Mouse (Mus musculus): ENCODE results near the gene Rai14. TPM values are rescaled to one million over a fixed set of nuclear protein-coding genes. Genes with fewer than 3 reads are reported as not detected.

Rai14 gene
- polyA plus RNA-seq, 1 experiment from 2014 or later: 75.0 TPM

DNA sequence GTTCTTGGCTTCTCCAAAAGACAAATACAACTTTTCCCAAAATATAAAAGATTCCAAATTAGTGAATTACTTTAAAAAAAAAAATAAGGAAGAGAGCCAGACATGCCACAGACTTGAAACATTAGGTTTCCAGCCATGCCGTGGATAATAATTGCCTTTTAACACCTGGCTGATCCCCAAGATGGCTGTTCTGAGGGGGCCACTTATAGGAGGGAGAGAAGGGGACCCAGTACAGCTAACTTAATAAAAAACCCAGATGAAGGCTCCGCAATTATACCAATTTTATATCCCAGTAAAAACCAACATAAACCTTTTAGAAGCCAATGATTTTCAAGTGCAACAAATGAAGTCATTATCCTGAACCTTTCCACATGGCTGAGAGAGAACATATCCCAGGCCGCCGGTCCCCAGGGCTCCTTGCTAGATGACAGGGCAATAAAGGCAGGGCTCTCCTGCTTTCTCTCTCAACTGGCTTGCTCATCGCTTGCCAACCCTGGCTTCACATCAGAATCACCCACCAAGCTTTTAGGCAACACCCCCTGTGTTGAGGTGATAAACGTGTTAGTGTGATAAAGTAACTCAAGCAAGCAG lies 105.8 kb downstream of the Rai14 start:
- H3K36me3 ChIP-seq (ENCODE audit: control insufficient read depth, insufficient read depth, low read length): peaks cover 30% of the 10 kb centered on the region
- H3K4me3 ChIP-seq (ENCODE audit: low read length): no peak overlapping the region
- H3K27me3 ChIP-seq (ENCODE audit: control insufficient read depth, insufficient read depth, low read length): no peaks in the 10 kb centered on the region
- H3K9me3 ChIP-seq (ENCODE audit: control insufficient read depth, low read length): no peaks in the 10 kb centered on the region
- H3K27ac ChIP-seq (ENCODE audit: low read depth, low read length): no peak overlapping the region
- ATAC-seq (ENCODE audit: low FRiP score, low TSS enrichment): no peak
- H3K9ac ChIP-seq (ENCODE audit: low read depth, low read length): no peak overlapping the region
- H3K4me1 ChIP-seq (ENCODE audit: control insufficient read depth, insufficient read depth, low read length): no peaks in the 10 kb centered on the region
- H3K4me2 ChIP-seq (replicated peaks; ENCODE audit: low read depth, low read length): no peak overlapping the region
- WGBS: 51% methylated on average over 6 of the region's 6 CpGs

DNA sequence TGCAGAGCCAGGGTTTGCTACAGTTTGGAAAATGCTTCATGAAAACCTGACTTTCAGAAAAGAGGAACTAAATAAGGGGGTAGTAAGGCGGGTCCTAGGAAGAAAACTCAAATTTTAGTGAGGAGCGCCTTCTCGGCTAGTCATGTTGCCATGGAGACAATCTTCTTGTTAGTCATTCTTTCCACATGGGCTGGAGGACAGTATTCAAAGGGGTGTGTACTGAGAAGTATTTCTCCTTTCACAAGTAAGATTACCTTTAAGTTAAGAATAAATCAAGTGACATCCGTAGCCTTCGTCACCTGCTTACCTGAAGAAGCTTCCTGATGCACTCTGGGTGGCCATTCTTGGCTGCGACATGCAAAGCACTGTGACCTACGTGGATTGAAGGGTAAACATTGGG lies 115.0 kb downstream of the Rai14 start:
- WGBS: 87% methylated on average over 7 of the region's 7 CpGs

DNA sequence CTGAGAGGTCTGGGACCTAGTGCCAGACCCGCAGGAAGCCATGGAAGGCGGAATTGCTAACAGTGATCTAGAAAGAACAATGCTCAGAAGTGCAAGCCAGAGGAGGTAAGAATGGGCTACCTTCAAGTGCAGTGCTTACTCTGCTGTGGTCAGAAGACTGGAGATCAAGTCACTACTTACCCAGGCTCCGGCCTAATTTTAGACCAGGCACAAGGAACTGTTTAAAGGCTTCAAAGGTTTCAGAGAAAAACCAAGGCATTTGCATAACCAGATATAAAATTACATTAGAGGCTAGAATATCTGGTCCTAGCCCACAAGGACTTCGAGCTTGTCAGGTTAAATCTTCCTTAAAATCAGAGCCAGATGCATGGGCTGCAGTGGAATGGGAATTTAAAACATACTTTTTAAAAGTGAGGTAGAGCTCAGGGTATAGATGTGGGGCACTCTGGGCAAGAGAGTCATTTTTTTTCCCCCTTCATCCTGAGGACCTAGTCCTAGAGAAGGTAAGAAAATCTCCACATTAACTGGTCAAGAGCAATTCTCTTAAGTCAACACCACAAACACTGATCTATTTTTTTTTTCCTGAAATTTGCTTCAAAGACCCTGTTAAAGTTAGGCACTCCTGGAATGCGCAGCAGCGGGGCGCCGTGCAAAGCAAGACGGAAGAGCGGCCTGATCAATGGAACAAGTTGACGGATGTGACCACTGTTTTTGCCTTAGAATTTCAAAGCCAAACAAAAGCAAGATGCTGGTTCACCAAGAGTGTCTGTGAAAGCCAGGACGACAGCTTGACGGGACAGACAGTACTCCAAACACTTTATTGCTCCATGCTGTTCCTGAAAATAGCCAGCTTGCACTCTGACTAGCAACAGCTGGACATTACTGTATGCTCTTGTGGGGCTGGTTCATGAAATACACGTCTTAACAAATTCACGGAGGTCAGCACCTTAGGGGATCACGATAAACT lies 115.9 kb downstream of the Rai14 start:
- Histone ChIP-seq H3K4me1 (ENCODE audit: control insufficient read depth, insufficient read depth, low read length) (no peaks in the 10 kb centered on the region), H3K4me3 (ENCODE audit: low read length) (no peak overlapping the region), H3K27me3 (ENCODE audit: control insufficient read depth, insufficient read depth, low read length) (no peaks in the 10 kb centered on the region), H3K36me3 (ENCODE audit: control insufficient read depth, insufficient read depth, low read length) (peaks cover 8% of the 10 kb centered on the region; the same call in 1 of the 2 replicates), H3K27ac (ENCODE audit: low read depth, low read length) (0 out of 2 replicates have a peak overlapping the region, but pooled peaks have one; percentile 17), H3K9me3 (ENCODE audit: control insufficient read depth, low read length) (no peaks in the 10 kb centered on the region), H3K4me2 (replicated peaks; ENCODE audit: low read depth, low read length) (no peak overlapping the region), H3K9ac (ENCODE audit: low read depth, low read length) (no peak overlapping the region)
- 63% methylated on average over 16 of the region's 16 CpGs for WGBS
- peak; percentile 75 for ATAC-seq (ENCODE audit: low FRiP score, low TSS enrichment)

More for the DNA sequence above, 115.0 kb downstream of the Rai14 start:
- H3K4me2 ChIP-seq (replicated peaks; ENCODE audit: low read depth, low read length): no peak overlapping the region
- no peaks in the 10 kb centered on the region for H3K27me3 ChIP-seq (ENCODE audit: control insufficient read depth, insufficient read depth, low read length)
- no peaks in the 10 kb centered on the region for H3K4me1 ChIP-seq (ENCODE audit: control insufficient read depth, insufficient read depth, low read length)
- no peak for ATAC-seq (ENCODE audit: low FRiP score, low TSS enrichment)
- H3K9me3 ChIP-seq (ENCODE audit: control insufficient read depth, low read length): no peaks in the 10 kb centered on the region
- H3K36me3 ChIP-seq (ENCODE audit: control insufficient read depth, insufficient read depth, low read length): peaks cover 10% of the 10 kb centered on the region; the same call in 1 of the 2 replicates
- no peak overlapping the region for H3K4me3 ChIP-seq (ENCODE audit: low read length)
- H3K27ac ChIP-seq (ENCODE audit: low read depth, low read length): no peak overlapping the region
- no peak overlapping the region for H3K9ac ChIP-seq (ENCODE audit: low read depth, low read length)

DNA sequence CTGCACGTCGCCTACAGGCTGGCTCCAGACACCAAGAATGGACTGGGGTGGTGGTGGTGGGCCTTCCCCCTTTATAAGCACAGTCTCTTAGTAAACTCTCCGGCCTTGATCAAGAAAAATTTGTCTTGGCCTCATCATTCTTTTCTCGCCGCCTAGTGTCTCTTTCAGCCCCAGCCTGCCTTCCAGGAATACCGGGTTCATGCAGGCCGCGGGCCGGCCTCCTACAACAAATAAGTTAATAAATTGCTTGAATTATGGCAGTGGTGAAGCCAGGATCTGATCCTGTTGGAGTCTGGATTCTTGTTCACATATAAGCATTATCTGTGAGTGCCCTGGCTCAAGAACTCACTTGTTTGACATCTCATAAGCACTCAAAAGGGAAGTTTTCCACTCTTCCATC lies 117.6 kb downstream of the Rai14 start:
- Histone ChIP-seq H3K4me2 (replicated peaks; ENCODE audit: low read depth, low read length) (no peak overlapping the region), H3K9ac (ENCODE audit: low read depth, low read length) (no peak overlapping the region), H3K4me1 (ENCODE audit: control insufficient read depth, insufficient read depth, low read length) (no peaks in the 10 kb centered on the region), H3K9me3 (ENCODE audit: control insufficient read depth, low read length) (no peaks in the 10 kb centered on the region), H3K4me3 (ENCODE audit: low read length) (no peak overlapping the region), H3K27ac (ENCODE audit: low read depth, low read length) (no peak overlapping the region), H3K36me3 (ENCODE audit: control insufficient read depth, insufficient read depth, low read length) (peaks cover 21% of the 10 kb centered on the region; the same call in 1 of the 2 replicates), H3K27me3 (ENCODE audit: control insufficient read depth, insufficient read depth, low read length) (no peaks in the 10 kb centered on the region)
- WGBS: 86% methylated on average over 9 of the region's 9 CpGs
- ATAC-seq (ENCODE audit: low FRiP score, low TSS enrichment): no peak

DNA sequence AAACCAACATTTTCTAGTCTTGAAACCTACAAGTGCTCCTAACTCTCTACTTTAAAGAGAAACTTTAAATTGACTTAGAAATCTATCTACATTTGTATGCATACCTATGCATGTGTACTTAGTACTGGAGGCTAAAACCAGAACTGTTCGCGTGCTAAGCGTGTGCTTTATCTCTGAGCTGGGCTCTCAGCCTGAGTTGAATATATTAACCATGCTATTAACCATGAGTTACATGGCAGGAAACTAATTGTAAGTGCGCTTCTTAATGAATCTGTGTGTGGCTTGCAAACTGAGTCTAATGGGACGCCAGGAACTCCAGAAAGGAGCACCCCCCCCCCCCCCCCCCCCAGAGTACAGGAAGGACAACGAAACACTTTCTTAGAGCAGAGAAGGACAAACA lies 119.0 kb downstream of the Rai14 start:
- Histone ChIP-seq H3K9me3 (ENCODE audit: control insufficient read depth, low read length) (no peaks in the 10 kb centered on the region), H3K27me3 (ENCODE audit: control insufficient read depth, insufficient read depth, low read length) (no peaks in the 10 kb centered on the region), H3K27ac (ENCODE audit: low read depth, low read length) (no peak overlapping the region), H3K9ac (ENCODE audit: low read depth, low read length) (no peak overlapping the region), H3K36me3 (ENCODE audit: control insufficient read depth, insufficient read depth, low read length) (peaks cover 21% of the 10 kb centered on the region; the same call in 1 of the 2 replicates), H3K4me3 (ENCODE audit: low read length) (no peak overlapping the region), H3K4me1 (ENCODE audit: control insufficient read depth, insufficient read depth, low read length) (no peaks in the 10 kb centered on the region), H3K4me2 (replicated peaks; ENCODE audit: low read depth, low read length) (no peak overlapping the region)
- 78% methylated on average over 6 of the region's 6 CpGs for whole genome bisulfite sequencing
- ATAC-seq (ENCODE audit: low FRiP score, low TSS enrichment): no peak

DNA sequence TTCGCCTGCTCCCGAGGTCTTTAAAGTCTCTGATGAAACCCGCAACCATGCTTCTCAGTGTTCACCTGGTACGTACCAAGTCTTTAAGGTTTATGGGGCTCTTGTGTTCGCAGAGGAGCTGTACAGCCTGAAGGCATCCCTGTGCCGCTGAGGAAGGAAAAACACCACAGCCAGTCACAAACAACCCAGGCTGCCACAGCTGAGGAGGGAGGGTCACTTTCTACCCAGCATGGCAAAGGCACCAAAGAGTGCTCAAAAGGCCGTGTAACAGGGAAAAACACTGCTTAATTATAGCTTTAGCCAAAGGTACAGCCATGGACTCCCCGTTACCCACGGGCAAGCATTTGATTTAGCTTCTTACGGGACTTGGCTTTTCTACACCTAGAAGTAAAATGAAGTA lies 119.5 kb downstream of the Rai14 start:
- H3K27ac ChIP-seq (ENCODE audit: low read depth, low read length): no peak overlapping the region
- H3K36me3 ChIP-seq (ENCODE audit: control insufficient read depth, insufficient read depth, low read length): peaks cover 21% of the 10 kb centered on the region; the same call in 1 of the 2 replicates
- no peaks in the 10 kb centered on the region for H3K27me3 ChIP-seq (ENCODE audit: control insufficient read depth, insufficient read depth, low read length)
- H3K4me1 ChIP-seq (ENCODE audit: control insufficient read depth, insufficient read depth, low read length): no peaks in the 10 kb centered on the region
- no peak for ATAC-seq (ENCODE audit: low FRiP score, low TSS enrichment)
- H3K9me3 ChIP-seq (ENCODE audit: control insufficient read depth, low read length): no peaks in the 10 kb centered on the region
- H3K9ac ChIP-seq (ENCODE audit: low read depth, low read length): no peak overlapping the region
- H3K4me2 ChIP-seq (replicated peaks; ENCODE audit: low read depth, low read length): no peak overlapping the region
- H3K4me3 ChIP-seq (ENCODE audit: low read length): no peak overlapping the region
- WGBS: 80% methylated on average over 10 of the region's 10 CpGs

DNA sequence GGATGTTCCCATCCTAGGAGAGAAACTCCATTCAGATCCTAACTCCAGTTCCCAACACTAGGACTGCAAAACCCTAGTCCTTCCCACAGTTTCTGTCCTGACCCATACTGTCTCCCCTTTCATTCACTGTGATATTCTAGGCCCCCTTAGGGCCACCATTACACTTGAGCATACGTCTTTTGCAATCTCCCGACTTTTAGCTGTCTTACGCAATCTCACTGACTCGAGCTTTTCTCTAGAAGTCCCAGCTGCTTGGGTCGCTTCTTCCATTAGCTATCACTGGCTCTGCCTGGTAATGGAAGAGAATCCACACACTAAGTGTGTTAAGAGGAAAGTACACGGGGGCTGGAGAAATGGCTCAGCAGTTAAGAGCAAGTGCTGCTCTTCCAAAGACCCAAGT lies 121.3 kb downstream of the Rai14 start:
- Histone ChIP-seq H3K9me3 (ENCODE audit: control insufficient read depth, low read length) (no peaks in the 10 kb centered on the region), H3K9ac (ENCODE audit: low read depth, low read length) (no peak overlapping the region), H3K4me3 (ENCODE audit: low read length) (no peak overlapping the region), H3K27me3 (ENCODE audit: control insufficient read depth, insufficient read depth, low read length) (no peaks in the 10 kb centered on the region), H3K36me3 (ENCODE audit: control insufficient read depth, insufficient read depth, low read length) (peaks cover 32% of the 10 kb centered on the region; the same call in 1 of the 2 replicates), H3K4me1 (ENCODE audit: control insufficient read depth, insufficient read depth, low read length) (no peaks in the 10 kb centered on the region), H3K27ac (ENCODE audit: low read depth, low read length) (no peak overlapping the region), H3K4me2 (replicated peaks; ENCODE audit: low read depth, low read length) (no peak overlapping the region)
- no peak for ATAC-seq (ENCODE audit: low FRiP score, low TSS enrichment)
- 90% methylated on average over 6 of the region's 6 CpGs for WGBS

DNA sequence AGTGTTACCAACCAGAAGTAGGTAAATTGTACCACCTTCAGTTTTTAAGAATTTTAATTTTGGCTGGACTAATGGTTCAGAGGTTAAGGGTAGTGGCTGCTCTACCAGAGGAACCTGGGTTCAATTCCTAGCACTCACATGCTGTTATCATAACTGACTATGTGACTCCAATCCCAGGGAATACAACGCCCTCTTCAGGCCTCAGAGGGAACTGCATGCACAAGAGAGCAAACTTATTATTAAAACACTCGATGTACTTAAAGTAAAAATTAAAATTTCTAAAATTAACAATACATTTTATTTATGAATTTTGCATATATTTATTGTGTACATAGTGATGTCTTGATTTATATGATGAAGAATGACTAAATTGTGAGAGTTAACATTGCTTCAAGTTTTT lies 127.9 kb downstream of the Rai14 start:
- Histone ChIP-seq H3K27ac (ENCODE audit: low read depth, low read length) (no peak overlapping the region), H3K4me1 (ENCODE audit: control insufficient read depth, insufficient read depth, low read length) (no peaks in the 10 kb centered on the region), H3K9ac (ENCODE audit: low read depth, low read length) (no peak overlapping the region), H3K36me3 (ENCODE audit: control insufficient read depth, insufficient read depth, low read length) (peaks cover 31% of the 10 kb centered on the region; the same call in 1 of the 2 replicates), H3K9me3 (ENCODE audit: control insufficient read depth, low read length) (no peaks in the 10 kb centered on the region), H3K4me3 (ENCODE audit: low read length) (no peak overlapping the region), H3K4me2 (replicated peaks; ENCODE audit: low read depth, low read length) (no peak overlapping the region), H3K27me3 (ENCODE audit: control insufficient read depth, insufficient read depth, low read length) (no peaks in the 10 kb centered on the region)
- WGBS: 80% methylated on average over 2 of the region's 2 CpGs
- ATAC-seq (ENCODE audit: low FRiP score, low TSS enrichment): no peak
